Mouse (Mus musculus) MEL (cell line): ENCODE data around the gene Enc1.

Experiments used
- CTCF ChIP-seq, 3 experiments: IDR thresholded peaks in 2 of 3; conservative IDR thresholded peaks in 1 of 3; 2 replicates each; pipeline ENCODE4 v1.5.1; 2011 to 2012; ENCODE audit warnings: low read length in 3 of 3, low read depth in 2 of 3, mild to moderate bottlenecking in 2 of 3, improper control_type of control experiment in 1 of 3, inconsistent platforms in 1 of 3, mixed read lengths in 1 of 3, moderate library complexity in 1 of 3; ENCODE audit not compliant: control insufficient read depth in 1 of 3, insufficient read depth in 1 of 3, poor library complexity in 1 of 3, severe bottlenecking in 1 of 3
- EP300 ChIP-seq, 2 experiments: IDR thresholded peaks; 2 replicates each; pipeline ENCODE4 v1.6.1; 2011; ENCODE audit warnings: improper control_type of control experiment in 2 of 2, low read length in 2 of 2, low read depth in 1 of 2, mild to moderate bottlenecking in 1 of 2
- GABPA ChIP-seq: IDR thresholded peaks from 2 replicates; pipeline ENCODE4 v1.6.1; 2012; ENCODE audit warnings: low read depth, mild to moderate bottlenecking, inconsistent platforms, low read length, improper control_type of control experiment, moderate library complexity
- MXI1 ChIP-seq: IDR thresholded peaks from 2 replicates; pipeline ENCODE4 v1.6.1; 2011; ENCODE audit warnings: mild to moderate bottlenecking, low read depth, low read length, improper control_type of control experiment
- MYB ChIP-seq: IDR thresholded peaks from 2 replicates; pipeline ENCODE4 v1.6.1; 2011; ENCODE audit warnings: mild to moderate bottlenecking, low read depth, low read length, improper control_type of control experiment
- NRF1 ChIP-seq: IDR thresholded peaks from 2 replicates; pipeline ENCODE4 v1.6.1; 2014; ENCODE audit warnings: low read depth, mild to moderate bottlenecking, inconsistent platforms, low read length, improper control_type of control experiment, moderate library complexity; ENCODE audit not compliant: poor library complexity, insufficient read depth, severe bottlenecking
- POLR2AphosphoS2 ChIP-seq: IDR thresholded peaks from 2 replicates; pipeline ENCODE4 v1.6.1; 2011; ENCODE audit warnings: low read length, improper control_type of control experiment

DNA sequence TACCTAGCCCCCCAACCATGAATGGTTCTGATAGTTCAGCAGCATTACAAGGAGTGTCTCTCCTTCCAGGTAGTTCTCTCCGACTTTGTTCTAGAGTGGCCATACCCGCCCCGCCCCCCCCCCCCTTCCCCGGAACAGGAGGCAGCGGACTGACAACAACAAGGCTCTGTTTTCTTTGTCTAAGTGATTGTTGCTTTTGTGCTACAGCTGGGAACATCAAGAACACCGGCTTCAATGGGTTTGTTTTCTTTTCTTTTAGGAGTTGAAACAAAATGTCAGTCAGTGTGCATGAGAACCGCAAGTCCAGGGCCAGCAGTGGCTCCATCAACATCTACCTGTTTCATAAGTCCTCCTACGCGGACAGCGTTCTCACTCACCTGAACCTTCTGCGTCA lies 3.8 kb downstream of the Enc1 start:
- TF ChIP-seq NRF1, result no peak
- TF ChIP-seq MXI1, result no peak
- TF ChIP-seq GABPA, result no peak
- no peak for TF ChIP-seq EP300 (IDR thresholded peaks at IDR 0.05; ENCODE audit: low read depth in 1 of 2, low read length in 2 of 2)
- no peak for TF ChIP-seq CTCF (IDR thresholded peaks at IDR 0.05 in 2 of 3, conservative IDR thresholded peaks at IDR 0.05 in 1 of 3; ENCODE audit: control insufficient read depth in 1 of 3, insufficient read depth in 1 of 3, low read depth in 2 of 3, low read length in 3 of 3, poor library complexity in 1 of 3, severe bottlenecking in 1 of 3)
- no peak for TF ChIP-seq MYB
- TF ChIP-seq POLR2AphosphoS2, result no peak
